Mouse (Mus musculus) lung, embryonic 14.5 days (tissue): ENCODE data around the gene Phf21a. TPM values are rescaled to one million over a fixed set of nuclear protein-coding genes. Genes with fewer than 3 reads are reported as not detected.
"Not testable (repeated sequence)": the region's sequence is repeated elsewhere in the genome, so short reads cannot be mapped to it uniquely, and the experiment has no call there.

ENCODE experiments used
- ATAC-seq: fragments of 200-750 bp; cut with Nextera tagmentation; 2 replicates; pipeline ENCODE4 v1.8.0; 2017; ENCODE audit warnings: mild to moderate bottlenecking, moderate TSS enrichment, moderate library complexity; ENCODE audit not compliant: insufficient read depth
- DNase-seq: peaks from one replicate; pipeline ENCODE4 v3.0.0-alpha.2; 2015
- H3K27ac ChIP-seq: fragments of 300-500 bp; sonication (generic); 2 replicates; pipeline ENCODE4 v1.5.1; 2014; ENCODE audit warnings: low read depth, mild to moderate bottlenecking, moderate library complexity
- H3K27me3 ChIP-seq: fragments of 300-500 bp; sonication (generic); 2 replicates; pipeline ENCODE4 v1.6.1; 2014; ENCODE audit warnings: low read length, control low read depth; ENCODE audit not compliant: insufficient read depth
- H3K36me3 ChIP-seq: fragments of 300-500 bp; sonication (generic); 2 replicates; pipeline ENCODE4 v1.6.1; 2014; ENCODE audit warnings: control low read depth; ENCODE audit not compliant: insufficient read depth
- H3K4me1 ChIP-seq: fragments of 300-500 bp; sonication (generic); 2 replicates; pipeline ENCODE4 v1.6.1; 2014; ENCODE audit warnings: antibody characterized with exemption, control low read depth; ENCODE audit not compliant: insufficient read depth
- H3K4me2 ChIP-seq: fragments of 300-500 bp; sonication (generic); 2 replicates; pipeline ENCODE4 v1.6.1; 2014; ENCODE audit warnings: mild to moderate bottlenecking
- H3K4me3 ChIP-seq: fragments of 300-500 bp; sonication (generic); 2 replicates; pipeline ENCODE4 v1.5.1; 2014; ENCODE audit warnings: low read depth, low read length
- H3K9ac ChIP-seq: fragments of 300-500 bp; sonication (generic); 2 replicates; pipeline ENCODE4 v1.6.1; 2014
- H3K9me3 ChIP-seq: fragments of 300-500 bp; sonication (generic); 2 replicates; pipeline ENCODE4 v1.6.1; 2016; ENCODE audit warnings: low read depth, low read length, control low read depth
- CTCF ChIP-seq: IDR thresholded peaks from 2 replicates; pipeline ENCODE4 v1.5.1; 2016; ENCODE audit warnings: antibody characterized with exemption, low read depth
- WGBS: fragments of 180-500 bp; shearing (Covaris S2); extraction: QIAGEN DNeasy Blood & Tissue Kit; methylation state at CpG from one replicate; pipeline ENCODE4 v1.1.7; 2014; 5-methylcytosine and 5-hydroxymethylcytosine counted together
- polyA plus RNA-seq: library from polyadenylated mRNA; unstranded; fragments of >200 nt; fragmentation: Nextera tagmentation; extraction: Ambion mirVana; gene quantifications from 2 replicates; pipeline ENCODE4 v1.2.1, GENCODE M21; 2014

Gene Phf21a
- polyA plus RNA-seq, 1 experiment from 2014 or later = 26.1 TPM

- WGBS = 90% methylated on average over 4 of the region's 4 CpGs
- H3K4me1 ChIP-seq = no peaks in the 10 kb centered on the region
- no peak for TF ChIP-seq CTCF
Observed at GRCm38 (mm10) chr2:92082196-92082595, 10.7 kb upstream of the Phf21a start.

GRCm38 (mm10) chr2:92085721-92086120 lies 7.2 kb upstream of the Phf21a start:
- no peak overlapping the region for H3K9ac ChIP-seq
- no peaks in the 10 kb centered on the region for H3K27me3 ChIP-seq
- H3K27ac ChIP-seq = no peak overlapping the region
- no peaks in the 10 kb centered on the region for H3K36me3 ChIP-seq
- no peaks in the 10 kb centered on the region for H3K4me1 ChIP-seq
- no peaks in the 10 kb centered on the region for H3K9me3 ChIP-seq
- 70% methylated on average over 1 of the region's 1 CpGs for WGBS
- H3K4me3 ChIP-seq = no peak overlapping the region
- no peak for TF ChIP-seq CTCF
- ATAC-seq (no peak), DNase-seq (no peak)
- H3K4me2 ChIP-seq = no peak overlapping the region

More at GRCm38 (mm10) chr2:92082196-92082595, 10.7 kb upstream of the Phf21a start:
- Histone ChIP-seq H3K9ac (no peak overlapping the region), H3K36me3 (no peaks in the 10 kb centered on the region), H3K9me3 (no peaks in the 10 kb centered on the region), H3K27me3 (no peaks in the 10 kb centered on the region), H3K27ac (no peak overlapping the region), H3K4me2 (no peak overlapping the region), H3K4me3 (no peak overlapping the region)
- no peak for DNase-seq
- no peak for ATAC-seq

DNA sequence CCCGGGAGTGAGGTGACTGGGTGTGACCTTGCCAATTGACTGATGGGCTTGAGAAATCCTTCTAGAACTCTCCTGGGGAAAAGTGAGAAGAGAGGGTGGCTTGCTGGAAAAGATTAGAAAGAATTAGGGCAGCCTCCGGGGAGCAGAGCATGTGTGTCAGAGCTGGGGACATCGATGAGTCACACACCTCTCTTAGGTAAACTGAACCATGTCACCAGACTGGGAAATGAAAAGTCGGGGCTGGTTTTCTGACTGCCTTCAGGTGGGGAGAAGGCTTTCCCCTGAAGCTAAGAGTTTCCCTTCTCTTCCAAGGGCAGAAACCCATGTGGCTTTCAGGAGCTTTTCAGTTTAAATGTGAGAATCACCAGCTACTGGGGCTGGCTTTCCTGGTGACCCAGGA lies 5.9 kb upstream of the Phf21a start:
- Histone ChIP-seq H3K9ac (no peak overlapping the region), H3K4me1 (no peaks in the 10 kb centered on the region), H3K9me3 (no peaks in the 10 kb centered on the region), H3K27ac (no peak overlapping the region), H3K27me3 (no peaks in the 10 kb centered on the region), H3K4me2 (no peak overlapping the region), H3K36me3 (no peaks in the 10 kb centered on the region), H3K4me3 (no peak overlapping the region)
- 64% methylated on average over 4 of the region's 4 CpGs for WGBS
- no peak for ATAC-seq
- DNase-seq = no peak
- no peak for TF ChIP-seq CTCF

DNA sequence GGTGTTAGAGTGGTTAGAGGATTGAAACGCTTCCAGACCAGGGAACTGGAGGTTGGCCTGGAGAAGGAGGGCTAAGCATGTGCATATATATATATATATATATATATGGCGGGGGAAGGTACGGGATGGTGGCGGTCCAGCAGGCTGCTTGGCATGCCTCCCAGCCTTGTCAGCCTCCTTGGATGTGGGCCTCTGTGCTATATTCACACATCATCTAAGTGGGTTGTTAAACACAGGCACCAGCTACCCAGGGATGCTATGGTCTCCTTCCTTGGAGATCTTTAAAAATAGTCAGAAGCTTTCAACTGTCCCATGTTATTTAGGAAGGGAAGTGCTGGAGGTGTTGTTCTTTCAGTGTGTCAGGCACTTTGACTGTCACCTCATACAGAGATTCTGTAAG lies 3.1 kb upstream of the Phf21a start:
- Histone ChIP-seq H3K9ac (no peak overlapping the region), H3K27ac (no peak overlapping the region), H3K4me1 (no peaks in the 10 kb centered on the region), H3K9me3 (no peaks in the 10 kb centered on the region), H3K4me2 (no peak overlapping the region), H3K36me3 (no peaks in the 10 kb centered on the region), H3K27me3 (no peaks in the 10 kb centered on the region), H3K4me3 (no peak overlapping the region)
- no peak for TF ChIP-seq CTCF
- DNase-seq (peak; percentile 50), ATAC-seq (no peak)
- 58% methylated on average over 4 of the region's 4 CpGs for WGBS

GRCm38 (mm10) chr2:92093503-92093902 lies 586 bp downstream of the Phf21a start:
- H3K9ac ChIP-seq, H3K4me3 ChIP-seq, H3K9me3 ChIP-seq, H3K27me3 ChIP-seq, H3K36me3 ChIP-seq, ATAC-seq, H3K4me1 ChIP-seq, H3K4me2 ChIP-seq, DNase-seq, H3K27ac ChIP-seq: not testable (repeated sequence)
- 79% methylated on average over 2 of the region's 2 CpGs for WGBS

GRCm38 (mm10) chr2:92094078-92094477 lies 1.2 kb downstream of the Phf21a start:
- Histone ChIP-seq H3K4me2 (no peak overlapping the region), H3K9me3 (no peaks in the 10 kb centered on the region), H3K27ac (no peak overlapping the region), H3K27me3 (no peaks in the 10 kb centered on the region), H3K36me3 (no peaks in the 10 kb centered on the region), H3K4me3 (no peak overlapping the region), H3K4me1 (no peaks in the 10 kb centered on the region), H3K9ac (no peak overlapping the region)
- no peak for TF ChIP-seq CTCF
- ATAC-seq (peak; percentile 56), DNase-seq (peak; percentile 52)
- WGBS = 54% methylated on average over 8 of the region's 8 CpGs

DNA sequence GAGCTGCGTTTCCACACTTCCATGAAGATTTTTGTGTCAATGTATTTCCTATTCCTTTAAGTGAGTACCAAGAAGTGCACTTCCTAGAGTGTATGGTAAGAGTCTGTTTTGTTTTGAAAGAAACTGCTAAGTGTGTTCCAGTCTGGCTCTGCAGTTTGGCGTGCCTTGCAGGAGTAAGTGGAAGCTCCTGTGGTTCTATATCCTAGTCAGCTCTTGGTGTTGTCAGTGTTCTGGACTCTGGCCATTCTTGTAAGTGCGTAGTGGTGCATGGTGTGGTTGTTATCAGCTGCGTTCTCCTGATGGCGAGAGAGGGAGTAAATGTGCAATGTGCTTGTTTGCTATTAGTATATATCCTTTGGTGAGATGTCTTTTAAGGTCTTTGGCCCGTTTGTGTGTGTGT lies 7.9 kb downstream of the Phf21a start:
- H3K27ac ChIP-seq = no peak overlapping the region
- no peaks in the 10 kb centered on the region for H3K27me3 ChIP-seq
- no peak for TF ChIP-seq CTCF

DNA sequence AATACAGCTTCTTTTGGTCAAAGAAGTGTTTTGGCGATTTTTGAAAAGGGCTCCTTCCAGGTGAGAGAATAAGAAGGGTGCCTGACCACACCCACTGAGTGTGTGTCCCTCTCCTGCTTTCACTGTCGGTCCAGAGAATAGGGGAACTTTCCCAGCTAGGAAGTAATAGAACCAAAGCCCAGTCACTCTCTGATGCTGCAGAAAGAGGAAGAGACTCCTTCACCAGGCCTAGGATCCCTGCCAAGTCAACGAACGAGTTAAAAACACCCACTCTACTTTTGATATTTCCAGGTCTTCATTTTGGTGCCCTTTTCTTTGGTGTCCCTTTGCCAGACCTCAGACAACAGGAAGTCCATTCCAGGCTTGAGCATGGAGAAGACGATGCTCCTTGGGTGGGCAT lies 31.6 kb downstream of the Phf21a start:
- 73% methylated on average over 5 of the region's 5 CpGs for WGBS
- Histone ChIP-seq H3K27ac (no peak overlapping the region), H3K4me1 (no peaks in the 10 kb centered on the region), H3K36me3 (no peaks in the 10 kb centered on the region), H3K4me2 (no peak overlapping the region), H3K27me3 (no peaks in the 10 kb centered on the region), H3K4me3 (no peak overlapping the region), H3K9me3 (no peaks in the 10 kb centered on the region), H3K9ac (no peak overlapping the region)
- ATAC-seq = no peak
- DNase-seq = no peak
- no peak for TF ChIP-seq CTCF

More for the DNA sequence above, 7.9 kb downstream of the Phf21a start:
- peak; percentile 33 for DNase-seq
- H3K4me1 ChIP-seq = no peaks in the 10 kb centered on the region
- no peaks in the 10 kb centered on the region for H3K36me3 ChIP-seq
- H3K4me2 ChIP-seq = no peak overlapping the region
- no peak overlapping the region for H3K9ac ChIP-seq
- H3K9me3 ChIP-seq = no peaks in the 10 kb centered on the region
- ATAC-seq = no peak
- no peak overlapping the region for H3K4me3 ChIP-seq
- 65% methylated on average over 6 of the region's 6 CpGs for WGBS
